Comparison of ENCODE assay signal across 8 mouse cellular contexts in genomic region chr1:74098004-74099000, GRCm38 (mm10). TPM values are rescaled to one million over a fixed set of nuclear protein-coding genes. Genes with fewer than 3 reads are reported as not detected.
DNase-seq lines count a peak whose midpoint lies in the region; ATAC-seq and TF ChIP-seq lines count a peak whose summit lies in the region.

No protein-coding gene starts in this region.

- peak overlapping the region; percentile 98 for H3K4me2 ChIP-seq in hindbrain, embryonic 16.5 days (ENCODE audit: low read length)

- H3K4me1 ChIP-seq in forebrain, embryonic 10.5 days: peaks cover 76% of the 10 kb centered on the region
- peaks cover 23% of the 10 kb centered on the region for H3K4me1 ChIP-seq in hindbrain, embryonic 16.5 days (ENCODE audit: control insufficient read depth, insufficient read depth, low read depth, low read length)
- H3K4me1 ChIP-seq in liver, adult 2 months (ENCODE audit: control insufficient read depth, insufficient read depth, low read length): peaks cover 5% of the 10 kb centered on the region; the same call in 1 of the 2 replicates

- H3K9me3 ChIP-seq in forebrain, embryonic 10.5 days: no peaks in the 10 kb centered on the region
- no peaks in the 10 kb centered on the region for H3K9me3 ChIP-seq in hindbrain, embryonic 16.5 days (ENCODE audit: control insufficient read depth, low read length)

- DNase-seq in layer of hippocampus, adult 11-12 months (ENCODE audit: low spot score): peak; percentile 15
- DNase-seq in layer of hippocampus, adult 9-11 months: no peak
- DNase-seq in ZHBTc4 (ENCODE audit: low read depth, low spot score): peak; percentile 71
- DNase-seq in forebrain, embryonic 10.5 days (ENCODE audit: extremely low spot score, low spot score): peak; percentile 69
- no peak for DNase-seq in liver, adult 2 months (ENCODE audit: extremely low read depth, low read depth, low spot score)
- DNase-seq in naive thymus-derived CD4-positive, alpha-beta T cell, adult 2 months (ENCODE audit: low read depth): peak; percentile 20

- peak overlapping the region; percentile 69 for H3K4me3 ChIP-seq in forebrain, embryonic 10.5 days
- peak overlapping the region; percentile 62 for H3K4me3 ChIP-seq in hindbrain, embryonic 16.5 days (ENCODE audit: low read length)
- H3K4me3 ChIP-seq in liver, adult 2 months (ENCODE audit: insufficient read depth, low read depth, low read length): peak overlapping the region; percentile 18; the same call in 1 of the 2 replicates

- no peak for TF ChIP-seq POLR2A in liver, adult 2 months (IDR thresholded peaks at IDR 0.05; ENCODE audit: extremely low read depth, insufficient read depth, low read length)

- peak overlapping the region; percentile 78 for H3K9ac ChIP-seq in hindbrain, embryonic 16.5 days (ENCODE audit: low read depth, low read length)
- H3K9ac ChIP-seq in liver, adult 2 months (ENCODE audit: low read depth, low read length): peak overlapping the region; percentile 28; the same call in 1 of the 2 replicates

- TF ChIP-seq CTCF in liver, adult 2 months (IDR thresholded peaks at IDR 0.05; ENCODE audit: low read depth, low read length): 0 out of 2 replicates have a peak, but pooled peaks have one; percentile 1

- H3K27me3 ChIP-seq in forebrain, embryonic 10.5 days (ENCODE audit: poor library complexity, severe bottlenecking): peaks cover 81% of the 10 kb centered on the region
- no peaks in the 10 kb centered on the region for H3K27me3 ChIP-seq in hindbrain, embryonic 16.5 days (replicated peaks; ENCODE audit: control insufficient read depth, insufficient read depth, low read length)
- H3K27me3 ChIP-seq in liver, adult 2 months (ENCODE audit: control insufficient read depth, insufficient read depth, low read length): peaks cover 7% of the 10 kb centered on the region; the same call in 1 of the 2 replicates

- H3K79me2 ChIP-seq in liver, adult 2 months (ENCODE audit: control insufficient read depth, insufficient read depth, low read length): no peaks in the 10 kb centered on the region

- peak; percentile 57 for ATAC-seq in hindbrain, embryonic 16.5 days
- no peak for ATAC-seq in erythroblast, adult 5-6 weeks (replicated peaks; ENCODE audit: low FRiP score, poor library complexity, severe bottlenecking)

- WGBS in forebrain, embryonic 10.5 days: under 1% methylated on average over 58 of the region's 58 CpGs
- under 1% methylated on average over 47 of the region's 58 CpGs for WGBS in hindbrain, embryonic 16.5 days
- 24% methylated on average over 58 of the region's 58 CpGs for WGBS in liver, adult 2 months

- H3K27ac ChIP-seq in forebrain, embryonic 10.5 days: peak overlapping the region; percentile 90
- H3K27ac ChIP-seq in hindbrain, embryonic 16.5 days (ENCODE audit: low read depth, low read length): peak overlapping the region; percentile 55
- H3K27ac ChIP-seq in liver, adult 2 months (replicated peaks; ENCODE audit: insufficient read depth, low read depth, low read length): no peak overlapping the region

- no peaks in the 10 kb centered on the region for H3K36me3 ChIP-seq in forebrain, embryonic 10.5 days (replicated peaks)
- no peaks in the 10 kb centered on the region for H3K36me3 ChIP-seq in hindbrain, embryonic 16.5 days (ENCODE audit: control insufficient read depth, insufficient read depth, low read length)
- H3K36me3 ChIP-seq in liver, adult 2 months (ENCODE audit: control insufficient read depth, insufficient read depth, low read length): no peaks in the 10 kb centered on the region

RNA-seq across cellular contexts. Expression of gene Tns1, which starts 25.9 kb away (rescaled TPM):
- 11.6 and 15.9 TPM in 2 replicates for polyA plus RNA-seq in forebrain, embryonic 10.5 days (2016; fragmentation: Nextera tagmentation; extraction: Ambion mirVana)
- 13.5 and 13.7 TPM in 2 replicates for polyA plus RNA-seq in hindbrain, embryonic 16.5 days (2015; fragmentation: Nextera tagmentation; extraction: Ambion mirVana)
- 17.9 and 25.2 TPM in 2 replicates for total RNA-seq in liver, adult 2 months (2014; rRNA removed)
- 42.1 and 47.9 TPM in 2 replicates for polyA plus RNA-seq in liver, adult 2 months (2012; rRNA removed)
- total RNA-seq in erythroblast, adult 5-6 weeks (2015; ENCODE audit: low replicate concordance): 8.5 and 9.2 TPM in 2 replicates
- 11.9 and 21.6 TPM in 2 replicates for total RNA-seq in erythroblast, adult 5-6 weeks (2017; ENCODE audit: low replicate concordance)

RNA-seq across cellular contexts. Expression of gene Rufy4, which starts 27.0 kb away (rescaled TPM):
- 0.27 and 0.35 TPM in 2 replicates for polyA plus RNA-seq in forebrain, embryonic 10.5 days (2016; fragmentation: Nextera tagmentation; extraction: Ambion mirVana)
- 0.14 and 0.35 TPM in 2 replicates for polyA plus RNA-seq in hindbrain, embryonic 16.5 days (2015; fragmentation: Nextera tagmentation; extraction: Ambion mirVana)
- total RNA-seq in liver, adult 2 months (2014; rRNA removed): 0.20 and 0.37 TPM in 2 replicates
- polyA plus RNA-seq in liver, adult 2 months (2012; rRNA removed): 0.09 and 0.32 TPM in 2 replicates
- total RNA-seq in erythroblast, adult 5-6 weeks (2015; ENCODE audit: low replicate concordance): not detected in 2 replicates
- not detected in 2 replicates for total RNA-seq in erythroblast, adult 5-6 weeks (2017; ENCODE audit: low replicate concordance)

RNA-seq across cellular contexts. Expression of gene Cxcr2, which starts 55.5 kb away (rescaled TPM):
- polyA plus RNA-seq in forebrain, embryonic 10.5 days (2016; fragmentation: Nextera tagmentation; extraction: Ambion mirVana): 0.05 and 0.14 TPM in 2 replicates
- polyA plus RNA-seq in hindbrain, embryonic 16.5 days (2015; fragmentation: Nextera tagmentation; extraction: Ambion mirVana): 0.05 and 0.10 TPM in 2 replicates
- total RNA-seq in liver, adult 2 months (2014; rRNA removed): 0.07 TPM in 1 of 2 replicates, not detected in the other
- polyA plus RNA-seq in liver, adult 2 months (2012; rRNA removed): 0.13 and 0.15 TPM in 2 replicates
- total RNA-seq in erythroblast, adult 5-6 weeks (2015; ENCODE audit: low replicate concordance): 19.2 and 25.7 TPM in 2 replicates
- 23.0 and 24.7 TPM in 2 replicates for total RNA-seq in erythroblast, adult 5-6 weeks (2017; ENCODE audit: low replicate concordance)

Comparison
In these comparisons a context has a peak if more than half of its experiments do, and no peak if none do; other contexts are left out.
1. DNase-seq: peak in layer of hippocampus, adult 11-12 months (single experiment), ZHBTc4 (single experiment), forebrain, embryonic 10.5 days (single experiment) and naive thymus-derived CD4-positive, alpha-beta T cell, adult 2 months (single experiment); none in layer of hippocampus, adult 9-11 months (single experiment) and liver, adult 2 months (single experiment).
2. H3K4me3 ChIP-seq: peak in every context shown above with its lines; median percentile 69 in forebrain, embryonic 10.5 days; 62 in hindbrain, embryonic 16.5 days; 18 in liver, adult 2 months.